Mouse (Mus musculus) WW6 (cell line): Measurements from ENCODE around the gene Tubb3.
"Not testable (repeated sequence)": the region's sequence is repeated elsewhere in the genome, so short reads cannot be mapped to it uniquely, and the experiment has no call there.

Experiments used
- DNase-seq: peaks from one replicate; pipeline ENCODE4 v3.0.0-alpha.2; 2013; ENCODE audit warnings: low read depth, low spot score

Gene Tubb3

GRCm38 (mm10) chr8:123412560-123413170 lies 1.4 kb downstream of the Tubb3 start:
- DNase-seq, result peak; percentile 82

- no peak for DNase-seq
Observed at GRCm38 (mm10) chr8:123414255-123414654, 3.0 kb downstream of the Tubb3 start.

GRCm38 (mm10) chr8:123414997-123415696 lies 3.9 kb downstream of the Tubb3 start:
- not testable (repeated sequence) for DNase-seq

- no peak for DNase-seq
Observed at GRCm38 (mm10) chr8:123415967-123416943, 5.0 kb downstream of the Tubb3 start.

- no peak for DNase-seq
Observed at GRCm38 (mm10) chr8:123416944-123417555, 5.8 kb downstream of the Tubb3 start.

GRCm38 (mm10) chr8:123419711-123420110 lies 8.5 kb downstream of the Tubb3 start:
- no peak for DNase-seq

GRCm38 (mm10) chr8:123420525-123421281 lies 9.5 kb downstream of the Tubb3 start:
- no peak for DNase-seq

GRCm38 (mm10) chr8:123421325-123421724 lies 10.1 kb downstream of the Tubb3 start:
- no peak for DNase-seq

GRCm38 (mm10) chr8:123422056-123422780 lies 11.0 kb downstream of the Tubb3 start:
- peak; percentile 65 for DNase-seq

GRCm38 (mm10) chr8:123422781-123423159 lies 11.5 kb downstream of the Tubb3 start:
- no peak for DNase-seq

GRCm38 (mm10) chr8:123423441-123423840 lies 12.2 kb downstream of the Tubb3 start, which contains the start of gene Def8:
Def8 (plus strand) TSS chr8:123423527.
- DNase-seq, result no peak

GRCm38 (mm10) chr8:123426511-123427509 lies 15.6 kb downstream of the Tubb3 start:
- no peak for DNase-seq

- no peak for DNase-seq
Observed at GRCm38 (mm10) chr8:123427639-123428275, 16.5 kb downstream of the Tubb3 start.

- no peak for DNase-seq
Observed at GRCm38 (mm10) chr8:123428343-123428893, 17.2 kb downstream of the Tubb3 start.

- DNase-seq, result no peak
Observed at GRCm38 (mm10) chr8:123428939-123429721, 17.9 kb downstream of the Tubb3 start.

GRCm38 (mm10) chr8:123429722-123430013 lies 18.4 kb downstream of the Tubb3 start:
- DNase-seq, result not testable (repeated sequence)

GRCm38 (mm10) chr8:123430936-123431335 lies 19.7 kb downstream of the Tubb3 start:
- not testable (repeated sequence) for DNase-seq
